Mouse (Mus musculus): ENCODE results near the gene Tbc1d22a.

Tbc1d22a gene

DNA sequence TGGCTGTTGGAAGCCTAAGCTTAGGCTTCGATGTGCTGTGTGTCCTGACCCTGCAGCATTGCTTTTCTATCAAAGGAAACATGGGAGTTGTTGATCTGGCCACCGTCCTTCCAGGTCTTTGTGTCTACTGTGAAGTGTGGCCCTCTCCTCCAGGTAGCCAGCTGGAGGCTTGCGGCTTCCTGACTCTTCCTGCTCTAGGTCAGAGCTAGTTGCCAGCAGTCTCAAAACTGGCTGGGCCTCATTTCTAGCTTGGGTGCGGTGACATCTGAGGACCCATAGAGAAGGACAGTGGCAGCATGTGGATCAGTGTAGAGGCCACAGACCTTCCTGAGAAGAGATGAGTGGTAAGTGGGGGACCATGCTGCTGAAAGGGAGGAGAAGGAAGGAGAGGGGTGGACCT is 120.0 kb downstream of the Tbc1d22a start:
- DNase-seq (ENCODE audit: low read depth, low spot score), result no peak

DNA sequence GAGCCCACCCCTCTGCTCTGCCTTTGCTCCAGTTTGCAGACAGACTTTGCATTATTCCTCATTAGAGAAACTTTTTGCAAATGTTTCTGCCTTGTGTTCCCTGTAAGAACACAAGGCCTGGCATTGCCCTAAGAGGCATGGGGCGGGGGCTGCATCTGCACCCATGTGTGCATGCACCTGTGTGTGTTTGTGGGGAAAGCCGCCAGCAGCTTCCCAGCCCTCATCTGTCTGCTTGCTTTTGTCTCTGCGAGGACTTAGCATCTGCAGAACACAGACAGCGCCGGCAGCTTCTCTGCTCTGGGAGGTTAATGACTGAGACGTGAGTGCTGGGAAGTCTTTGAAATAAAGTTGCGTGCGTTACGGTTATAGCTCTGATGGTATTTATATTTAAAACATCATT is 120.5 kb downstream of the Tbc1d22a start:
- no peak for DNase-seq (ENCODE audit: low read depth, low spot score)

DNA sequence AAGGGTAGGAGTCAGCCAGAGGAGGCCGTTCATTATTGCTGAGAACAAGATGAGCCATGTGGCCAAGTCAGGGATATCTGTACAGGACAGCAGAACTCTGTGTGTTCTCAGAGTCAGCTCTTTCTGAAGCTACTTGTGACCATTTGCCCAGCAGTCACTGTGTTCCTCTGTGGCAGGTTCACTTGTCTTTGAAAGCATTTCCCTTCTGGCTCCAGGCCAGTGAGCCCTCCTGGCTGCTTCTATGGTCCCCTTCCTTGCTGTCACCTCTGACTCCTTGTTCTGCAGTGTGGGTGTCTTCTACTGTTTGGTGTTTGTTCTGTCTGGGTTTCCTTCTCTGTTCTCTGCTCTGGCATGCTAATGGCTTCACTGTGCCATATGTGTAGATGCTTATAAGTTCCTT is 121.5 kb downstream of the Tbc1d22a start:
- DNase-seq (ENCODE audit: low read depth, low spot score), result no peak

DNA sequence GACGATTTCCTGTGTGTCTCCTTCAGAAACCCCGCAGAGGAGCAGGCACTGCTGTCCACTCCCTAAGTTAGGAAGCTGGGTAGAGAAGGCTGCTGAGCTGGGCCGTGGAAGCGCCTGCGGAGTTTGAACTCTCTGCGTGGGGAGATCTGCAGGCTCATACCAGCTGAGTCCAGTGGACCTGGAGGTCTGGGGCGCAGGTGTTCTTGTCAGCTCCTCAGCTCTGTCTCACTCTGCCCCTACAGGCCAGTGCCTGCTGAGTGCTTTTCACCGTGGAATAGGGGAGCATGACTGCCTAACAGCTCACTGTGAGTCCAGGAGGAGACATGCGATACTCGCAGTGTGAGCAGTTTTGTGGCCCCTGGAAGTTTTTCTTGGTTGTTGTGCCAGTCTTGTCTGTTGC is 123.5 kb downstream of the Tbc1d22a start:
- DNase-seq (ENCODE audit: low read depth, low spot score), result no peak

- no peak for DNase-seq (ENCODE audit: low read depth, low spot score)
Measured at GRCm38 (mm10) chr15:86339736-86340135, 125.5 kb downstream of the Tbc1d22a start.

GRCm38 (mm10) chr15:86340766-86341165 is 126.5 kb downstream of the Tbc1d22a start:
- DNase-seq (ENCODE audit: low read depth, low spot score), result no peak

DNA sequence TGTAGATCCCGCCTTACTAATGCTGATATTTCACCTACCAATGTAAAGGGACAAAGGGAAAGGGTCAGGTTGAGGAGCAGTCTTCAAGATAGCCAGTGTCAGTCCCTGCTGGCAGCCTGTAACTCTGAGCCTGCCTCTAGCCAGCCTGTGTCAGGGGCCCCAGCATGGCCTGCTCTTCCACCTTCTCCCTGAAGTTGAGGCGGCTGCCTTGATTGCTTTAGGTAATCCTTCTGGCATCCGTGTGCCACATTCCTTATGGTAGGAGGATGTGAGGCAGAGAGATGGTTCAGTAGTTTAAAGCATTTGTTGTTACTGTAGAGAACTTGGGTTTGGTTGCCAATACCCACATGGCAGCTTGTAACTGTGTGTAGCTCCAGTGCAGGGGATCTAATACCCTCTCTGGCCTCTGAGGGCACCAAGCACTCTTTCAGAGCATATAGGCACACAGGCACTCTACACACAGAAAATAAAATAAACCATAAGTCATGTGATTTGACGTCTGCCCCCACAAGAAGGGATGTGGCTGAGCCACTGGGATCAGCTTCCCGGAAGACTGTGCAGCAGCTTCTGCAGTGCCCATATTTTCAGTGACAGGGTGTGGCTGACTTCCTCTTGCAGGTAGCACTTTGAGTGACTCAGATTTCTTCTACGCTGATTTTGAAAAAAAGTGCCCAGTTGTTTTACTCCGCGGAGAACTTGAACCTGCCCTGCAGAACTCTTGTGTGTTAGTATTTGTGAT is 128.5 kb downstream of the Tbc1d22a start:
- DNase-seq (ENCODE audit: low read depth, low spot score), result no peak

- no peak for DNase-seq (ENCODE audit: low read depth, low spot score)
Measured at GRCm38 (mm10) chr15:86344906-86345331, 130.7 kb downstream of the Tbc1d22a start.

- no peak for DNase-seq (ENCODE audit: low read depth, low spot score)
Measured at GRCm38 (mm10) chr15:86345907-86346306, 131.6 kb downstream of the Tbc1d22a start.

GRCm38 (mm10) chr15:86346606-86347005 is 132.3 kb downstream of the Tbc1d22a start:
- DNase-seq (ENCODE audit: low read depth, low spot score), result no peak

DNA sequence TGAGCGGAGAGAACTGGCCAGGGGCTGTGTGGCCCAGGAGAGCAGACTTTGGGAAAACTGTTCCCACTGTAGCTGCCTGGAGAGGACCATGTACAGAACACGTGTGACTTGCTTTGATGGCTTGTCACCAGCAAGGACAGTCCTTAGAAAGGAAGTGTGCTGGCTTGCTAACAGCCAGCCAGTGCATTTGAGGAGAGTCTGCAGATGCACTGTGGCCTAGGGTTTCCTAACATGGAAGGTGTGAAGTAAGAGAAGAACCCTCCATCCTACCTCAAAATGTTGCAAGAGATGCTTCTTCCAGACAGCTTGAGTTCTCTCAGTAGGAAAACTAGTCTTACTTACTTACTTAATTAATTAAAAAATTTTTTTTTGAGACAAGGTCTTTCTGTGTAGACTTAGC is 140.7 kb downstream of the Tbc1d22a start:
- DNase-seq (ENCODE audit: low read depth, low spot score), result no peak

- DNase-seq (ENCODE audit: low read depth, low spot score), result no peak
Measured at GRCm38 (mm10) chr15:86355857-86356256, 141.6 kb downstream of the Tbc1d22a start.

DNA sequence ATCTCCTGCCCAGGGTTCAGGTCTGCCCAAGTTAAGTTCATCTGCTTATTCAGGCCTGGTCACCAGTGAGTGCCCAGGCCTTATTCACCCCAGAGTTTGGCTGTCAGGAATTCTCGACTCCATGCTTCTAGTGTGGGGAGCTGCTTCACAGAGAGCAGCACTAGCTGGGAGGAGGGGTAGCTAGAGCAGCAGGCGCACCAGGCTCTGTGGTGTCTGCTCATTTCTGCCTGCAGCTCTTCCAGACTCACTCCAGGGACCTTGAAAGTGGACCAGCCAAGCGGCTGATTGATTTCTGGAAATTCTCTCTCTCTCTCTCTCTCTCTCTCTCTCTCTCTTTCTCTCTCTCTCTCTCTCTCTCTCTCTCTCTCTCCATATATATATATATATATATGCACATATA is 146.1 kb downstream of the Tbc1d22a start:
- no peak for DNase-seq (ENCODE audit: low read depth, low spot score)

- DNase-seq (ENCODE audit: low read depth, low spot score), result no peak
Measured at GRCm38 (mm10) chr15:86362306-86363150, 148.3 kb downstream of the Tbc1d22a start.

GRCm38 (mm10) chr15:86363841-86364295 is 149.6 kb downstream of the Tbc1d22a start:
- DNase-seq (ENCODE audit: low read depth, low spot score), result no peak

DNA sequence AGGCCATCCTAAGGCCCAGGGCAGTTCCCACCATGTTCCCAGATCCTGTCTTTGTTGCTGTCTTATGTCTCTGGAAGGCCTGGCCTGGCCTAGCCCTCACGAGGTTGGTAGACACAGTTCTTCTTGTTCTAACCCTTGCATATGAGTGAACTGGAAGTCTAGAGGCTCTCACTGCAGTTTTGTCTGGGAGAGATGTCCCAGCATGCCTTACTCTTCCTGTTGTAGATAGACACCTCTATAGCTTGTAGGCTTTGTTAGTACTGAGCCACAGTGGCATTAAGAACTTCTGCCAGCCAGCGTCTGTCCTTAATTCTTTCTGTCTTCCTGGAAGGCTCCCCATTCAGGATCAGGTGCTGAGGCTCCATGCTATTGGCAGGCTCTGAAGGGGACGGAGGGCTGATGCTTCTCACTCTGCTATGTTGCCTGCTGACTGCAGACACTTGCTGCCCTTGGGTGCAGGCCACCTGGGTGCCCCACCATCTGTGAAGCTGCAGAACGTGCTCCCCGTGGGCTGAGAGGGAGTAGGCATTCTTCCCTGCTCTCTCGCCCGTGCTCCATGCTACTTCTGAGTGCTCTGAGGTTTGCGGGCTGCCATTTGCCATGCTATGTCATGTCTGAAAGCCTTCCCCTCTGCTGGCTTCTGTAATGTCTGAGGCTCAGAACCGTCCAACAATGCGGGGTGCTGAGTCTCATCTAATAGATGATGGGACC is 150.8 kb downstream of the Tbc1d22a start:
- DNase-seq (ENCODE audit: low read depth, low spot score), result no peak

DNA sequence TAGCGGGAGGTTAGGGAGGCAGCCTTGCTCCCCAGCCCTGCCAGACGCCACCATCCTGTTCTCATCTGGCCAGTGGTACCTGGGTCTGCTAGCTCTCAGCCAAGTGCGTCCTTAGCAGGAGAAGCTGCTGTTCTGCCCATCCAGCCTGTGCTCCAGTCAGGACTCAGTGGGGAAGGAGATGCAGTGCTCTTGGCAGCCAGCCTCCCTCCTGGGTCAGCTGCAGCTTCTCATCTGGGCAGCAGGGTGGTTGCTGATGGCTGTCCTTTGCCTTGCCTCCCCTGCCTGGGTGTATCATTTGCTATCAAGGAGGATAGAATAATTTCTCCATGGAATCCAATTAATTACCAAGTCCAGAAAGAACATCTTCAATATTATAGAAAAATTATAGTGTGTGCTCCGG is 152.5 kb downstream of the Tbc1d22a start:
- no peak for DNase-seq (ENCODE audit: low read depth, low spot score)

- DNase-seq (ENCODE audit: low read depth, low spot score), result no peak
Measured at GRCm38 (mm10) chr15:86367247-86367646, 153.0 kb downstream of the Tbc1d22a start.

DNA sequence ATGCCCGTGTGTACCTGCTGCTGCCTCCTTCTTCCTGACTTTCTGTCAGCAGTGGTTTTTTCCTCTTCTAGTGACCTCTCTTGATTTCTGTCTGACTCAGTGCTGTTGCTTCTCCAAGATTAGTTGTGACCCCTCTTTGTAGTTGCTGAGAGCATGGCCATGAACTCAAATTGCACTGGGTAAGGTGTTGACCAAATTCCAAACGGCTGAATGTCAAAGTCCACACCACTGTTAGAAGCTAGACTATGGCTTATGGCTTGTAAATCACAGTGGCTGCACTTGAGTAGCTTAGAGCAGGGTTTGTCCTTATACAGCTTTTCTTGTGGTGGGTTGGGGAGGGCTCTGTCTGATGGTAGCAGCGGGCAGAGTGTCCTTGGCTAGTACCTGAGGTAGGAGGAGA is 156.6 kb downstream of the Tbc1d22a start:
- no peak for DNase-seq (ENCODE audit: low read depth, low spot score)

- no peak for DNase-seq (ENCODE audit: low read depth, low spot score)
Measured at GRCm38 (mm10) chr15:86375262-86375661, 161.0 kb downstream of the Tbc1d22a start.

GRCm38 (mm10) chr15:86375860-86376394 is 161.7 kb downstream of the Tbc1d22a start:
- no peak for DNase-seq (ENCODE audit: low read depth, low spot score)

- DNase-seq (ENCODE audit: low read depth, low spot score), result no peak
Measured at GRCm38 (mm10) chr15:86383278-86383677, 169.0 kb downstream of the Tbc1d22a start.

All from c-Kit-negative CD71-positive TER-119-positive erythroid progenitor cells, embryonic 14.5 days (primary cell).